Mouse (Mus musculus) E14TG2a.4 (cell line): ENCODE data around the gene Tiparp.

ENCODE experiments used
- H3K27me3 ChIP-seq: 2 replicates; pipeline ENCODE4 v1.6.1; 2014; ENCODE audit warnings: low read length, control low read depth; ENCODE audit not compliant: insufficient read depth
- H3K36me3 ChIP-seq: 2 replicates; pipeline ENCODE4 v1.6.1; 2014; ENCODE audit warnings: low read length, control low read depth; ENCODE audit not compliant: insufficient read depth
- H3K4me1 ChIP-seq: replicated peaks from 2 replicates; pipeline ENCODE4 v1.6.1; 2014; ENCODE audit warnings: low read depth, low read length, control low read depth
- H3K4me3 ChIP-seq: replicated peaks from 2 replicates; pipeline ENCODE4 v1.5.1; 2014; ENCODE audit warnings: mild to moderate bottlenecking, low read length
- H3K9me3 ChIP-seq: 2 replicates; pipeline ENCODE4 v1.6.1; 2014; ENCODE audit warnings: low read length, control low read depth
- CTCF ChIP-seq: conservative IDR thresholded peaks from 2 replicates; pipeline ENCODE4 v1.5.1; 2014; ENCODE audit warnings: low read length
- NANOG ChIP-seq: IDR thresholded peaks from 2 replicates; pipeline ENCODE4 v1.6.1; 2014; ENCODE audit warnings: borderline replicate concordance, low read length, mixed read lengths
- POU5F1 ChIP-seq: IDR thresholded peaks from 2 replicates; pipeline ENCODE4 v1.6.1; 2014; ENCODE audit warnings: low read length, borderline replicate concordance

The Tiparp gene

GRCm38 (mm10) chr3:65535087-65535761 is 7.0 kb downstream of the Tiparp start:
- H3K27me3 ChIP-seq, result no peaks in the 10 kb centered on the region
- H3K4me3 ChIP-seq, result no peak overlapping the region
- H3K36me3 ChIP-seq, result peaks cover 63% of the 10 kb centered on the region
- TF ChIP-seq POU5F1, result no peak
- TF ChIP-seq NANOG, result peak; percentile 88
- TF ChIP-seq CTCF, result no peak
- H3K4me1 ChIP-seq, result peaks cover 51% of the 10 kb centered on the region
- H3K9me3 ChIP-seq, result no peaks in the 10 kb centered on the region

DNA sequence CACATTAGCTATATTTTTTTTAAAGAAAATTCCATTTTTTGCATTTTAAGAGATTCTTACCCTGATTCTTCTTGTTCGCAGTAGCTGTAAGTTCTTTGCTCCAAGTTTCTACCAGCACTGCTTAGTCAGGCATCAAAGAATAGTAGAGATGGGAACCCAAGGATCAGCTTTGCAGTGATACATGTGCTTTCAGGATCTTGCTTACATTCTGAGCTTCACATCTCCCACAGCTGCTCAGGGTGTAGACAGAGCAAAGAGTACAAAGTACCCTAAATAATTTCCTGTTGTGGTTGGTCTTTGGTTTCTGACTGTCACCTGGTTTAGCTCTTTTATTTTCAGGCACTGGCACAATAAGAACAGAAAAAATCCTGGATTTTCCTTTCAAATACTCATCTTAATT is 9.1 kb downstream of the Tiparp start:
- H3K4me1 ChIP-seq, result peaks cover 36% of the 10 kb centered on the region
- no peak overlapping the region for H3K4me3 ChIP-seq
- no peaks in the 10 kb centered on the region for H3K9me3 ChIP-seq
- H3K36me3 ChIP-seq, result peaks cover 59% of the 10 kb centered on the region
- H3K27me3 ChIP-seq, result no peaks in the 10 kb centered on the region
- TF ChIP-seq POU5F1 (no peak), NANOG (no peak), CTCF (no peak)

GRCm38 (mm10) chr3:65540906-65541551 is 12.8 kb downstream of the Tiparp start:
- peaks cover 9% of the 10 kb centered on the region for H3K4me1 ChIP-seq
- no peaks in the 10 kb centered on the region for H3K27me3 ChIP-seq
- no peaks in the 10 kb centered on the region for H3K9me3 ChIP-seq
- no peak overlapping the region for H3K4me3 ChIP-seq
- H3K36me3 ChIP-seq, result peaks cover 45% of the 10 kb centered on the region
- TF ChIP-seq NANOG (no peak), POU5F1 (no peak), CTCF (no peak)

DNA sequence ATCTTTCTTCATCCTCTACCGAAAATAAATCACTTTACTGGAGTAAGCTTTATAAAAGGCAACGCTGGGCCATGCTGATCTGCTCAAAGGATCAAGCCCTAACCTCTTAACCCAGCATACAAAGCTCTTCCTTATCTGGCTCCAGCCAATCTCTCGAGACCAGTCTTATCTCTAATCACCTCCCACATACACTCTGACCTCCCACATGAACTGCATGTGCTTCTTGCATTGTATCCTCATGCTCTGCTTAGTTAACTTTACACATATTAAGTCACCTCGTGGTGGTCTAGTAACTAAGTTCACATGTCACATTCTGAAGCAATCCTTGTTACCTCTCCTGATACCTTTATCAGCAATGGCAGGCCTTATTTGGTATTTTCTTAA is 13.3 kb downstream of the Tiparp start:
- Histone ChIP-seq H3K9me3 (no peaks in the 10 kb centered on the region), H3K4me1 (peaks cover 8% of the 10 kb centered on the region; the same call in 1 of the 2 replicates), H3K4me3 (no peak overlapping the region), H3K27me3 (no peaks in the 10 kb centered on the region), H3K36me3 (peaks cover 48% of the 10 kb centered on the region)
- TF ChIP-seq NANOG (no peak), POU5F1 (no peak), CTCF (no peak)

- Histone ChIP-seq H3K9me3 (no peaks in the 10 kb centered on the region), H3K36me3 (peaks cover 93% of the 10 kb centered on the region), H3K4me3 (no peak overlapping the region), H3K4me1 (no peaks in the 10 kb centered on the region), H3K27me3 (no peaks in the 10 kb centered on the region)
- no peak for TF ChIP-seq POU5F1
- no peak for TF ChIP-seq CTCF
- no peak for TF ChIP-seq NANOG
These were observed 21.6 kb downstream of the Tiparp start for GRCm38 (mm10) chr3:65549785-65550184.

DNA sequence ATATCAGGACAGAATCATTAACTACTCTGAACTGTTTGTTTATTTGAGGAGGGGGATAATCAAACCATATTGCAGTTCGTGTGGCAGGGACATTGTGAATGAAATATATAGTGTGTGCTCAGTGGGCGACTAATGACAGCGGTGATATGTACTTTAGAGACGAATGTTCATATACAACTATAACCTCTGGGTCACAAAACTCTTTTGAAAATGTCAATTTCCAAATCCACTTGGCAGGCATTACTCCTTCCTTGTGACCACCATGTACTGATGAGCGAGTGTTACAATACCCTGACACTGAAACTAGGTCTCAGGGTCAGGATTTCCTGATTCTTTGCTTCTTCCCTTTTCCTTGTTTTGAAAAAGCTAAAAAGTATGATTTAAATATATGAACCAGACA is 22.9 kb downstream of the Tiparp start:
- no peak for TF ChIP-seq NANOG
- Histone ChIP-seq H3K27me3 (no peaks in the 10 kb centered on the region), H3K9me3 (no peaks in the 10 kb centered on the region), H3K4me3 (no peak overlapping the region), H3K4me1 (no peaks in the 10 kb centered on the region; the same call in 1 of the 2 replicates), H3K36me3 (peaks cover 94% of the 10 kb centered on the region)

DNA sequence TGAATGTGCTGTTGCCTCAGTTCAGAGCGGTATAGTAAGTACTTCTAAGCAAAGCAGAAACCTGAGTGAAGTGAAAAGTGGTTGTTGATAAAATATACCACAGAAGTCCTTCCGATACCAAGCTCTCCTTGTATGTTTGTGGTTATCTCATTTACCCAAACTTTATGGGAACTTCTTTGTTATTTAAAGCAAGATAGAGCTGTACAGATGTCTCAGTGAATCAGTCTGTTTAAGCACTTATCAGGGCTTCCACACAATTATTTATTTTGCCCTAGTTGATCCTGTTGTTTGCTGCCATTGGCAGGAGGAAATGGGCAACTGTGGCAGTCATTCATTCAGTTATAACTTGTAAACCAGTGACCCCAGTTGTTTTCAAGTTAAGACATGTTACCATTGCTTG is 26.4 kb downstream of the Tiparp start:
- H3K4me3 ChIP-seq, result no peak overlapping the region
- H3K36me3 ChIP-seq, result peaks cover 95% of the 10 kb centered on the region
- no peaks in the 10 kb centered on the region; the same call in 1 of the 2 replicates for H3K4me1 ChIP-seq
- TF ChIP-seq POU5F1, result no peak
- no peak for TF ChIP-seq NANOG
- TF ChIP-seq CTCF, result no peak
- peaks cover 12% of the 10 kb centered on the region for H3K9me3 ChIP-seq
- H3K27me3 ChIP-seq, result no peaks in the 10 kb centered on the region

- peaks cover 52% of the 10 kb centered on the region for H3K9me3 ChIP-seq
- no peak overlapping the region for H3K4me3 ChIP-seq
- no peaks in the 10 kb centered on the region for H3K27me3 ChIP-seq
- TF ChIP-seq CTCF (no peak), NANOG (no peak), POU5F1 (no peak)
- peaks cover 82% of the 10 kb centered on the region for H3K36me3 ChIP-seq
- no peaks in the 10 kb centered on the region; the same call in 1 of the 2 replicates for H3K4me1 ChIP-seq
These were observed 30.5 kb downstream of the Tiparp start for GRCm38 (mm10) chr3:65558679-65559078.

DNA sequence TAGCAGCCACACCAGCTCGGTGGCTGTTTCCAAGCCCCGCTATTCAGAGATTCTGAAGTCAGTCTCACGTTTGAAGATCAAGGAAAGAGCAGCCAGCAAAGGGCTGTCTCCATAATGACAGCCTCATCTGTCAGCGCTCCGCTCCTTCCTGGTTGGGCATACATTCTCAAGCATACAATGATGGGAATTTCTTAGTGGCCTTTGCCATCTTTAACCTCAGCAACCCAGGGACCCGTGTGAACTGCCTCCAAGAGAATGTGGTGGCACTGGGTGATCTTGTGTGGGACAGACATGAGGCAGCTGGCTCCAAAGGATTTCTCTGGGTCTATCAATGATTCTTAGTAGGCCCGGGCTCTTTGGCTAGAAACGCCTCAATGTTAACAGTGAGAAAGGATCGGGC is 34.0 kb downstream of the Tiparp start:
- Histone ChIP-seq H3K36me3 (peaks cover 47% of the 10 kb centered on the region), H3K9me3 (peaks cover 75% of the 10 kb centered on the region), H3K4me3 (no peak overlapping the region), H3K4me1 (peaks cover 13% of the 10 kb centered on the region), H3K27me3 (no peaks in the 10 kb centered on the region)
- TF ChIP-seq NANOG (no peak), CTCF (no peak), POU5F1 (no peak)
